In the genomic region with DNA sequence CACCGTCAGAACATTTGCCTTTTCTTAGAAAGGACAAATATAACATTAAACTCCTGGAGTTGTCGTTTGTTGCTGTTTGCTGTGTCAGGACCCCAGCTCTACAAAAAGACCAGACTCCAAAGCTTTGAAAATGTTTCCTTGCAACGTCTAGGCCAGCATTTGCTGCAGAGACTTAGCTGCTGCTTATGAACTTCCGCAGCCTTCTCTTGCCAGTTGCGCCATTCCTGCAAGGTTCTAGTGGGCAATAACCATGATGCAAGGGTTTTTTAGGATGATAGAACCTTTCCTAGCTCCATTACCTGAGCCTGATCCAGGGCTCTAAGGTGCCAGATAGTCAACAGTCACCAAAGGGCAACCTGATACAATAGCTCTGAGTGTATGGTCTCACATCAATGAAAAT, we compare ENCODE assay signal across 34 mouse cellular contexts. TPM values are rescaled to one million over a fixed set of nuclear protein-coding genes. Genes with fewer than 3 reads are reported as not detected.
"Had no signal": no experiment of that assay in that cellular context is flagged by ENCODE, and none has a peak within 500 bp of the region (broad histone marks: within the 10 kb centered on the region; RNA-seq: fewer than 3 reads in every experiment).

No protein-coding gene starts in this region.

- H3K4me3 ChIP-seq: limb, embryonic 10.5 days; limb, embryonic 12.5 days; limb, embryonic 13.5 days; limb, embryonic 15.5 days; liver, embryonic 12.5 days; liver, embryonic 13.5 days; liver, embryonic 15.5 days; lung, embryonic 15.5 days; megakaryocyte, embryonic 14.5 days; midbrain, embryonic 10.5 days; midbrain, embryonic 12.5 days; midbrain, embryonic 13.5 days; midbrain, embryonic 15.5 days; myocyte; neural tube, embryonic 12.5 days had no signal

- H3K27ac ChIP-seq: limb, embryonic 10.5 days; limb, embryonic 12.5 days; limb, embryonic 13.5 days; limb, embryonic 15.5 days; liver, embryonic 12.5 days; liver, embryonic 13.5 days; liver, embryonic 14.5 days; liver, embryonic 15.5 days; lung, embryonic 15.5 days; macrophage; midbrain, embryonic 10.5 days; midbrain, embryonic 12.5 days; midbrain, embryonic 13.5 days; midbrain, embryonic 15.5 days; neural tube, embryonic 12.5 days had no signal

- H3K4me2 ChIP-seq: limb, embryonic 12.5 days; limb, embryonic 13.5 days; limb, embryonic 15.5 days; liver, embryonic 11.5 days; liver, embryonic 12.5 days; liver, embryonic 13.5 days; liver, embryonic 15.5 days; lung, embryonic 14.5 days; lung, embryonic 15.5 days; midbrain, embryonic 11.5 days; midbrain, embryonic 12.5 days; midbrain, embryonic 13.5 days; midbrain, embryonic 15.5 days; neural tube, embryonic 12.5 days had no signal

- H3K9ac ChIP-seq: limb, embryonic 12.5 days; limb, embryonic 13.5 days; limb, embryonic 15.5 days; liver, embryonic 12.5 days; liver, embryonic 13.5 days; liver, embryonic 14.5 days; liver, embryonic 15.5 days; liver, postnatal 0 days; lung, embryonic 14.5 days; lung, embryonic 15.5 days; midbrain, embryonic 12.5 days; midbrain, embryonic 13.5 days; midbrain, embryonic 15.5 days; neural tube, embryonic 12.5 days had no signal

- H3K36me3 ChIP-seq: limb, embryonic 10.5 days; limb, embryonic 12.5 days; limb, embryonic 13.5 days; limb, embryonic 15.5 days; liver, embryonic 12.5 days; liver, embryonic 13.5 days; liver, embryonic 15.5 days; lung, embryonic 15.5 days; midbrain, embryonic 10.5 days; midbrain, embryonic 12.5 days; midbrain, embryonic 13.5 days; midbrain, embryonic 15.5 days; neural tube, embryonic 12.5 days had no signal

- H3K27me3 ChIP-seq: limb, embryonic 12.5 days; limb, embryonic 13.5 days; limb, embryonic 15.5 days; liver, embryonic 12.5 days; liver, embryonic 13.5 days; liver, embryonic 15.5 days; lung, embryonic 15.5 days; megakaryocyte, embryonic 14.5 days; midbrain, embryonic 12.5 days; midbrain, embryonic 13.5 days; midbrain, embryonic 15.5 days; neural tube, embryonic 12.5 days had no signal

- H3K9me3 ChIP-seq: limb, embryonic 10.5 days; limb, embryonic 12.5 days; limb, embryonic 13.5 days; limb, embryonic 15.5 days; liver, embryonic 12.5 days; liver, embryonic 13.5 days; liver, embryonic 15.5 days; lung, embryonic 15.5 days; megakaryocyte, embryonic 14.5 days; midbrain, embryonic 10.5 days; midbrain, embryonic 12.5 days; midbrain, embryonic 13.5 days; midbrain, embryonic 15.5 days; neural tube, embryonic 12.5 days had no signal

- H3K4me1 ChIP-seq: limb, embryonic 10.5 days; limb, embryonic 12.5 days; limb, embryonic 13.5 days; limb, embryonic 15.5 days; liver, embryonic 12.5 days; liver, embryonic 13.5 days; liver, embryonic 15.5 days; midbrain, embryonic 10.5 days; midbrain, embryonic 12.5 days; midbrain, embryonic 13.5 days; midbrain, embryonic 15.5 days; neural tube, embryonic 12.5 days had no signal

- DNase-seq: left cerebral cortex, postnatal 4 days; liver; liver, embryonic 13.5 days; liver, postnatal 0 days; lung, adult 18-20 months; lung, adult 2 months; lung, embryonic 14.5 days; lung, postnatal 10 days; lung, postnatal 14 days; lung, postnatal 36 days; lung, postnatal 4 days; midbrain, embryonic 14.5 days had no signal

- ATAC-seq: liver, embryonic 12.5 days; liver, postnatal 0 days; lung, postnatal 0 days; midbrain, embryonic 13.5 days; midbrain, embryonic 15.5 days; midbrain, embryonic 16.5 days had no signal

RNA-seq across cellular contexts. Expression of gene Vipr2, which starts 38.9 kb away (rescaled TPM):
- total RNA-seq: monocyte, adult 5-6 weeks had no signal
- polyA plus RNA-seq: liver, adult 2 months had no signal
